In genomic region chr1:120586500-120587110, GRCm38 (mm10) we compare ENCODE assay signal across 9 mouse cellular contexts. TPM values are rescaled to one million over a fixed set of nuclear protein-coding genes. Genes with fewer than 3 reads are reported as not detected.
DNase-seq lines count a peak whose midpoint lies in the region; ATAC-seq and TF ChIP-seq lines count a peak whose summit lies in the region.
"Had no signal": no experiment of that assay in that cellular context is flagged by ENCODE, and none has a peak within 500 bp of the region (broad histone marks: within the 10 kb centered on the region; RNA-seq: fewer than 3 reads in every experiment).

No protein-coding gene starts in this region.

- no peak overlapping the region for H3K4me3 ChIP-seq in bone marrow macrophage, adult 2 months (ENCODE audit: insufficient read depth, low read length)
- H3K4me3 ChIP-seq in hindbrain, embryonic 16.5 days (ENCODE audit: low read length), result no peak overlapping the region
- no peak overlapping the region for H3K4me3 ChIP-seq in limb, embryonic 11.5 days (ENCODE audit: low read depth, low read length)
- H3K4me3 ChIP-seq in neural tube, embryonic 12.5 days, result no peak overlapping the region
- H3K4me3 ChIP-seq: erythroblast, embryonic 14.5 days had no signal

- H3K4me1 ChIP-seq in bone marrow macrophage, adult 2 months (ENCODE audit: control insufficient read depth, insufficient read depth, low read length), result no peaks in the 10 kb centered on the region
- H3K4me1 ChIP-seq in hindbrain, embryonic 16.5 days (ENCODE audit: control insufficient read depth, insufficient read depth, low read depth, low read length), result no peaks in the 10 kb centered on the region
- H3K4me1 ChIP-seq in limb, embryonic 11.5 days (ENCODE audit: control insufficient read depth, insufficient read depth, low read length), result no peaks in the 10 kb centered on the region
- H3K4me1 ChIP-seq in neural tube, embryonic 12.5 days, result no peaks in the 10 kb centered on the region

- WGBS in hindbrain, embryonic 16.5 days, result 13% methylated on average over 7 of the region's 7 CpGs
- 11% methylated on average over 7 of the region's 7 CpGs for WGBS in limb, embryonic 11.5 days
- WGBS in neural tube, embryonic 12.5 days, result 11% methylated on average over 7 of the region's 7 CpGs

- no peak overlapping the region for H3K4me2 ChIP-seq in hindbrain, embryonic 16.5 days (ENCODE audit: low read length)
- H3K4me2 ChIP-seq in limb, embryonic 11.5 days (ENCODE audit: low read depth, severe bottlenecking), result no peak overlapping the region
- H3K4me2 ChIP-seq in neural tube, embryonic 12.5 days (replicated peaks), result no peak overlapping the region

- no peaks in the 10 kb centered on the region for H3K9me3 ChIP-seq in hindbrain, embryonic 16.5 days (ENCODE audit: control insufficient read depth, low read length)
- no peaks in the 10 kb centered on the region for H3K9me3 ChIP-seq in limb, embryonic 11.5 days (ENCODE audit: control insufficient read depth, low read length)
- H3K9me3 ChIP-seq in neural tube, embryonic 12.5 days, result no peaks in the 10 kb centered on the region

- peak; percentile 69; the same call in 1 of the 2 replicates for ATAC-seq in hindbrain, embryonic 16.5 days
- no peak; the same call in 1 of the 2 replicates for ATAC-seq in limb, embryonic 11.5 days (ENCODE audit: insufficient number of reproducible peaks, low FRiP score, low TSS enrichment, low read depth)
- peak; percentile 25 for ATAC-seq in neural tube, embryonic 12.5 days (ENCODE audit: low FRiP score, low read depth)
- no peak for ATAC-seq in erythroblast, adult 5-6 weeks (replicated peaks; ENCODE audit: low FRiP score, poor library complexity, severe bottlenecking)

- H3K27me3 ChIP-seq in hindbrain, embryonic 16.5 days (replicated peaks; ENCODE audit: control insufficient read depth, insufficient read depth, low read length), result peaks cover 15% of the 10 kb centered on the region
- H3K27me3 ChIP-seq in limb, embryonic 11.5 days (ENCODE audit: control insufficient read depth, insufficient read depth, low read length), result peaks cover 17% of the 10 kb centered on the region
- peaks cover 20% of the 10 kb centered on the region for H3K27me3 ChIP-seq in neural tube, embryonic 12.5 days (replicated peaks)

- peak; percentile 70 for DNase-seq in ovary, postnatal 14 days (ENCODE audit: low spot score)
- DNase-seq in ovary, postnatal 10 days (ENCODE audit: low spot score), result no peak
- DNase-seq in fibroblast of lung, adult 2 months (ENCODE audit: low read depth), result peak; percentile 31
- DNase-seq in limb, embryonic 11.5 days (ENCODE audit: low spot score), result peak; percentile 87

- 0 out of 2 replicates have a peak, but pooled peaks have one; percentile 13 for TF ChIP-seq CTCF in bone marrow macrophage, adult 2 months (IDR thresholded peaks at IDR 0.05; ENCODE audit: low read depth, low read length)

- no peaks in the 10 kb centered on the region for H3K36me3 ChIP-seq in hindbrain, embryonic 16.5 days (ENCODE audit: control insufficient read depth, insufficient read depth, low read length)
- no peaks in the 10 kb centered on the region for H3K36me3 ChIP-seq in limb, embryonic 11.5 days (ENCODE audit: control insufficient read depth, insufficient read depth, low read length)
- no peaks in the 10 kb centered on the region for H3K36me3 ChIP-seq in neural tube, embryonic 12.5 days

- H3K27ac ChIP-seq in bone marrow macrophage, adult 2 months (ENCODE audit: insufficient read depth, low read depth, low read length), result no peak overlapping the region
- H3K27ac ChIP-seq in hindbrain, embryonic 16.5 days (ENCODE audit: low read depth, low read length), result no peak overlapping the region
- H3K27ac ChIP-seq in limb, embryonic 11.5 days (replicated peaks; ENCODE audit: low read depth, low read length), result no peak overlapping the region
- H3K27ac ChIP-seq in neural tube, embryonic 12.5 days, result no peak overlapping the region

- no peak overlapping the region for H3K9ac ChIP-seq in hindbrain, embryonic 16.5 days (ENCODE audit: low read depth, low read length)
- no peak overlapping the region for H3K9ac ChIP-seq in limb, embryonic 11.5 days (ENCODE audit: low read length)
- H3K9ac ChIP-seq in neural tube, embryonic 12.5 days, result no peak overlapping the region

- TF ChIP-seq POLR2A in bone marrow macrophage, adult 2 months (IDR thresholded peaks at IDR 0.05; ENCODE audit: borderline replicate concordance, low read depth, low read length), result no peak

RNA-seq across cellular contexts. Expression of gene En1, which starts 15.6 kb away (rescaled TPM):
- polyA plus RNA-seq in bone marrow macrophage, adult 2 months (2012; ENCODE audit: insufficient read depth, insufficient read length, missing spikeins), result not detected in 2 replicates
- polyA plus RNA-seq in hindbrain, embryonic 16.5 days (2015; fragmentation: Nextera tagmentation; extraction: Ambion mirVana), result 3.1 and 4.0 TPM in 2 replicates
- 1.6 and 2.3 TPM in 2 replicates for polyA plus RNA-seq in limb, embryonic 11.5 days (2014; fragmentation: Nextera tagmentation; extraction: Ambion mirVana)
- 3.9 and 4.2 TPM in 2 replicates for polyA plus RNA-seq in neural tube, embryonic 12.5 days (2016; fragmentation: Nextera tagmentation; extraction: Ambion mirVana)
- total RNA-seq in erythroblast, adult 5-6 weeks (2015; ENCODE audit: low replicate concordance), result not detected in 2 replicates
- not detected in 2 replicates for total RNA-seq in erythroblast, adult 5-6 weeks (2017; ENCODE audit: low replicate concordance)
- polyA plus RNA-seq: erythroblast, embryonic 14.5 days had no signal

Comparison
In these comparisons a context has a peak if more than half of its experiments do, and no peak if none do; other contexts are left out.
1. ATAC-seq: peak in hindbrain, embryonic 16.5 days (single experiment) and neural tube, embryonic 12.5 days (single experiment); none in limb, embryonic 11.5 days (single experiment) and erythroblast, adult 5-6 weeks (single experiment).